Mouse (Mus musculus): ENCODE measurements at regions not wholly inside any gene's neighbourhood (a gene's known extent, or its start where the extent isn't known, plus 50 kb on each side); places are given as distances from the start of the nearest gene placed in this dataset.
A peak's percentile ranks its signal among the peaks of the same experiment; 100 is the strongest.

DNA sequence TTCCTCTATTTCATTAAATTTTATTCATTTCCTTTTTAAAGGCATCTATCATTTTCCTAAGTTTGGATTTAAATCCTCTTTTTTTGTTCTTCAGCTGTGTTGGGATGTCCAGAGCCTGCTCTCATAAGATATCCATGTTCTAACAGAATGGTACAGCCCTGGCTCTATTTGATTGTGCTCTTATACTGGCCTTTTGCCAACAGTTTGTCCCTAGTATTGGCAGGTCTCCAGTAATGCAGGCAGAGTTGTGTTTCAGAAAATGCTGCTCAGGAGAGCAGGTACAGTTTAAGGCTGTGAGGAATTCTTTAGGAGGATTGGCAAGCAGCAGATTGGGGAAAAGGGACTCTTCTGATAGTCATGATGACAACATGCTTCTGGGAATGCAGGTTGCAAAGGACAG lies 797.1 kb upstream of the Slit2 start:
- no peak overlapping the region for H3K4me2 ChIP-seq (replicated peaks)
- no peaks in the 10 kb centered on the region for H3K9me3 ChIP-seq (replicated peaks)
- no peaks in the 10 kb centered on the region for H3K27me3 ChIP-seq
- no peak overlapping the region for H3K27ac ChIP-seq
- no peak overlapping the region for H3K4me3 ChIP-seq
- ATAC-seq (ENCODE audit: low FRiP score), result no peak
- H3K4me1 ChIP-seq, result no peaks in the 10 kb centered on the region
- no peaks in the 10 kb centered on the region for H3K36me3 ChIP-seq
- H3K9ac ChIP-seq, result no peak overlapping the region

GRCm38 (mm10) chr5:47202164-47202914 lies 780.6 kb upstream of the Slit2 start:
- Histone ChIP-seq H3K4me3 (no peak overlapping the region), H3K9me3 (replicated peaks) (no peaks in the 10 kb centered on the region), H3K4me2 (replicated peaks) (no peak overlapping the region), H3K9ac (no peak overlapping the region), H3K4me1 (no peaks in the 10 kb centered on the region), H3K27ac (no peak overlapping the region), H3K27me3 (no peaks in the 10 kb centered on the region), H3K36me3 (no peaks in the 10 kb centered on the region)
- no peak for ATAC-seq (ENCODE audit: low FRiP score)
- WGBS, result 78% methylated on average over 3 of the region's 3 CpGs

DNA sequence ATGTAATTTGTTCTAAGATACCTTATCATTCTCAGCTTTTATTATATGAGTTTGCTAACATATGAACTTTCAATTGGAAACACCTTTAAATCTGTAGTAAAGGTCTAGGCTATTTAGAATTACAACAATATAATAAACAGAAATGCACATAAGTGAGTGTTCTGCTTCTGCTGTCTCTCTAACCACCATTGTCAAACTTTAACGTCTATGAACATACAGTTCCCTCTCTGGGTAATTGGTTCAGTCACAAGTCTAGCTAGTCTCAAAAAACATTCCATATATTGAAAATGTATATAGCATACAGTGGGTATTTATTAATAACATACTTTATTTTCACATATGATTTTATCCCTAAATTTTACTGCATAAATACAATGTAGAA lies 780.0 kb upstream of the Slit2 start:
- Histone ChIP-seq H3K4me2 (replicated peaks) (no peak overlapping the region), H3K9me3 (replicated peaks) (no peaks in the 10 kb centered on the region), H3K9ac (no peak overlapping the region), H3K4me1 (no peaks in the 10 kb centered on the region), H3K36me3 (no peaks in the 10 kb centered on the region), H3K27me3 (no peaks in the 10 kb centered on the region), H3K27ac (no peak overlapping the region), H3K4me3 (no peak overlapping the region)
- no peak for ATAC-seq (ENCODE audit: low FRiP score)
- 86% methylated on average over 1 of the region's 1 CpGs for whole genome bisulfite sequencing

DNA sequence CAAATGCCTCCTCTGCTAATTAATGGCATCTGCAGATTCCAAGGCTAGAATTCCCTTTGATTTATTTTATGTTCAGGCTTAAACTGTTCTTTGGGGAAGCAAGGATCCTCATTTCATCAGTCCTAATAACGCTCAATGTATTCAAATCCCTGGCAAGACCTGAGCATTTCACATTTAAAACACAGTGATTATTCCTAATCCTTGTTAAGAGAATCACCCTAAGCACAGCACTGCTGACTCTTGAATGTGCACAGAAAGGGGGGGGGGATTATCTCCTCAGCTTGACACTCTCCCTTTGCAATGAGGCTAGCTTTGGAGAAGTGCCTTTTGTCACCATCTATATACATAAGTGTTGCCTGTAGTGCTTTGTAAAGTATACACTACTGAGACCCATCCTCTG lies 772.4 kb upstream of the Slit2 start:
- no peak for ATAC-seq (ENCODE audit: low FRiP score)

DNA sequence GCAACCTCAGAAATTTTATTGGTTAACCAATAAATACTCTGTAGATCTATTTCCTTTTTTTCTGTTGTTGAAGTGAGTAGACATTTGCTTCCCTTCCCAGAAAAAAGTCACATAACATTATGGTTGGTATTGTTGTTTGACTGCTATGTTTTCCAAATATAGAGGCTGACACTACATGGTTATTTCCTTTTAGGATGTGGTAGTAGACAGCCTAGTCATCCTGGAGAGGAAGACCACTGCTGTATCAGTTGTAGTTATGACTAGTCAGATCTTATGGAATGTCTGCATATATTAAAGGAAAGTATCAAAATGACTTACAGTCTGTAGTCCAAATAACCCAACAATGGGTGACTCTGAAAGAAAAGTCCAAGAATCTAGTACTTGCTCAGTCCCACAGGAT lies 767.5 kb upstream of the Slit2 start:
- no peaks in the 10 kb centered on the region for H3K9me3 ChIP-seq (replicated peaks)
- no peak overlapping the region for H3K4me2 ChIP-seq (replicated peaks)
- ATAC-seq (ENCODE audit: low FRiP score), result no peak
- no peak overlapping the region for H3K4me3 ChIP-seq
- H3K27ac ChIP-seq, result no peak overlapping the region
- no peaks in the 10 kb centered on the region for H3K4me1 ChIP-seq
- H3K9ac ChIP-seq, result no peak overlapping the region
- H3K27me3 ChIP-seq, result no peaks in the 10 kb centered on the region
- no peaks in the 10 kb centered on the region for H3K36me3 ChIP-seq

More for the DNA sequence above, 772.4 kb upstream of the Slit2 start:
- H3K4me2 ChIP-seq (replicated peaks), result no peak overlapping the region
- no peak overlapping the region for H3K4me3 ChIP-seq
- H3K27ac ChIP-seq, result no peak overlapping the region
- no peaks in the 10 kb centered on the region for H3K27me3 ChIP-seq
- H3K36me3 ChIP-seq, result no peaks in the 10 kb centered on the region
- H3K9me3 ChIP-seq (replicated peaks), result no peaks in the 10 kb centered on the region
- 53% methylated on average over 1 of the region's 1 CpGs for WGBS
- H3K9ac ChIP-seq, result no peak overlapping the region
- no peaks in the 10 kb centered on the region for H3K4me1 ChIP-seq

GRCm38 (mm10) chr5:47225247-47225646 lies 757.7 kb upstream of the Slit2 start:
- H3K4me1 ChIP-seq, result no peaks in the 10 kb centered on the region
- no peak overlapping the region for H3K9ac ChIP-seq
- H3K27ac ChIP-seq, result no peak overlapping the region
- H3K36me3 ChIP-seq, result no peaks in the 10 kb centered on the region
- no peak for ATAC-seq (ENCODE audit: low FRiP score)
- no peak overlapping the region for H3K4me2 ChIP-seq (replicated peaks)
- no peaks in the 10 kb centered on the region for H3K9me3 ChIP-seq (replicated peaks)
- no peaks in the 10 kb centered on the region for H3K27me3 ChIP-seq
- H3K4me3 ChIP-seq, result no peak overlapping the region
- 90% methylated on average over 1 of the region's 1 CpGs for WGBS

DNA sequence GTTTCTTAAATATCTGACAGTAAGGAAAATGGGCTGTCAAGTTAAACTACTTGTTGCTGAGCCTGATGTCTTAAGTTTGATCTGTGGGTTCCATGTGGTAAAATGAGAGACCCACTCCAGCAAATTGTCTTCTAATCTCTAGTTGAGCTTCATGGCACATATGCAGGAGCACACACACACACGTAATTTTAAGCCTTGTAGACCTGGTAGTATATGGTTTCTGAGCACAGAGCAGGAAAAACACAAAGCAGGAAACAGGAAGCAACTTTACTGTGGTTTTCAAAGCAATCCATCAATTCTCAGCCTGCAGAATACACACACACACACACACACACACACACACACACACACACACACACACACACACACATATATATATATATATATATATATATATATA lies 746.8 kb upstream of the Slit2 start:
- no peak overlapping the region for H3K9ac ChIP-seq
- H3K9me3 ChIP-seq (replicated peaks), result no peaks in the 10 kb centered on the region
- H3K27ac ChIP-seq, result no peak overlapping the region
- WGBS, result 77% methylated on average over 1 of the region's 1 CpGs
- no peaks in the 10 kb centered on the region for H3K36me3 ChIP-seq
- no peak for ATAC-seq (ENCODE audit: low FRiP score)
- H3K4me3 ChIP-seq, result no peak overlapping the region
- no peaks in the 10 kb centered on the region; the same call in 1 of the 2 replicates for H3K4me1 ChIP-seq
- no peaks in the 10 kb centered on the region for H3K27me3 ChIP-seq
- H3K4me2 ChIP-seq (replicated peaks), result no peak overlapping the region

DNA sequence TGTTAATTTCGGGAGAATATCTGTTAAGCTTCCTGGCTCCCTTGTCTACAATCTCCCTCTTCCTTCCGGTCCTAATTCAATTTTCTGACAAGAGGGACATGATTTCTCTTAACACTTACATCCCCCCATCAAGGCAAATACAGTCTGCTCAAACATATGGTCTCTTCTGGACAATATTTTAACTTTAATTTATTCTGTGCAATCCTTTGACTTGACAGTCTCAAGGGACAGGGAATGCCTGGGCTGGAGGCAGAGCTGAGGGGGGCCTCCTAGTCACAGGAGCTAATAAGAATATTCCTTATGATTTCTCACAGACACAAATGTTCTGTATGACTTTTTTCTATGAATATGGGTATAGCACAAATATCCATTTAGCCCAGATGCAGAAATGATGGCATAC lies 742.9 kb upstream of the Slit2 start:
- no peaks in the 10 kb centered on the region for H3K9me3 ChIP-seq (replicated peaks)
- H3K4me2 ChIP-seq (replicated peaks), result no peak overlapping the region
- no peaks in the 10 kb centered on the region for H3K27me3 ChIP-seq
- no peak overlapping the region for H3K4me3 ChIP-seq
- H3K36me3 ChIP-seq, result no peaks in the 10 kb centered on the region
- WGBS, result 63% methylated on average over 2 of the region's 2 CpGs
- H3K27ac ChIP-seq, result no peak overlapping the region
- peak; percentile 63; the same call in 1 of the 2 replicates for ATAC-seq (ENCODE audit: low FRiP score)
- H3K9ac ChIP-seq, result no peak overlapping the region
- H3K4me1 ChIP-seq, result no peaks in the 10 kb centered on the region; the same call in 1 of the 2 replicates

GRCm38 (mm10) chr5:47240586-47240985 lies 742.4 kb upstream of the Slit2 start:
- H3K9me3 ChIP-seq (replicated peaks), result no peaks in the 10 kb centered on the region
- no peaks in the 10 kb centered on the region; the same call in 1 of the 2 replicates for H3K4me1 ChIP-seq
- H3K27ac ChIP-seq, result no peak overlapping the region
- H3K36me3 ChIP-seq, result no peaks in the 10 kb centered on the region
- no peak overlapping the region for H3K9ac ChIP-seq
- WGBS, result 76% methylated on average over 7 of the region's 7 CpGs
- H3K4me2 ChIP-seq (replicated peaks), result no peak overlapping the region
- no peak for ATAC-seq (ENCODE audit: low FRiP score)
- no peaks in the 10 kb centered on the region for H3K27me3 ChIP-seq
- H3K4me3 ChIP-seq, result no peak overlapping the region

DNA sequence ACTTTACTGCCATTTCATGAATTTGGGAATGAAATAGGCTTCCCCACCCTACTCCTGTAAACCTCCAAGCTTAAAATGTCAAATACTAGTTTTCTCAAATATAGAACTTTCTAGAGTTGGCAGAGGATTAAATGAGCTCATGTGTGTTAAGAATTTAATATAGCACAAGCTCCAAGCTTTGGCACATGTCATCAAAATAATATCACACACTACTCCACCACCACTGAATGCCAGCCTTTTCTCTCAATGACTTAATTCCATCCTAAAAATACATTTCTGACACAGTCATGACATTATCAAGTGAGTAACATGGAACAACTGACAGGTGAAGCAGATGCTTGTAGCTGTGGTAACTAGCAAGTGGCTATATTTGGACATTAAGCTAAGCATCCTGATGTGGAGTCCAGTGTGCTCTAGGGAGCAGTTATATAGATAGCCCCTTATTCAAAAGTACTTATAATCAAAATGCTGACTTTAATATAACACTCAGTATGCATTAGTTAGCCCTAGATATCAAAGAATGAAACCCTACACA lies 728.0 kb upstream of the Slit2 start:
- no peak for ATAC-seq (ENCODE audit: low FRiP score)
- Histone ChIP-seq H3K4me3 (no peak overlapping the region), H3K27me3 (no peaks in the 10 kb centered on the region)

GRCm38 (mm10) chr5:47261658-47262411 lies 721.1 kb upstream of the Slit2 start:
- peak; percentile 75 for ATAC-seq (ENCODE audit: low FRiP score)
- Histone ChIP-seq H3K4me2 (replicated peaks) (no peak overlapping the region), H3K4me1 (0 out of 2 replicates have a peak, but pooled peaks cover 4% of the 10 kb centered on the region), H3K9ac (no peak overlapping the region), H3K9me3 (replicated peaks) (no peaks in the 10 kb centered on the region), H3K27ac (no peak overlapping the region), H3K36me3 (no peaks in the 10 kb centered on the region), H3K27me3 (no peaks in the 10 kb centered on the region), H3K4me3 (no peak overlapping the region)
- 40% methylated on average over 5 of the region's 5 CpGs for WGBS

More for the DNA sequence above, 728.0 kb upstream of the Slit2 start:
- Histone ChIP-seq H3K27ac (no peak overlapping the region), H3K4me2 (replicated peaks) (no peak overlapping the region), H3K4me1 (no peaks in the 10 kb centered on the region), H3K36me3 (no peaks in the 10 kb centered on the region), H3K9ac (no peak overlapping the region), H3K9me3 (replicated peaks) (no peaks in the 10 kb centered on the region)

DNA sequence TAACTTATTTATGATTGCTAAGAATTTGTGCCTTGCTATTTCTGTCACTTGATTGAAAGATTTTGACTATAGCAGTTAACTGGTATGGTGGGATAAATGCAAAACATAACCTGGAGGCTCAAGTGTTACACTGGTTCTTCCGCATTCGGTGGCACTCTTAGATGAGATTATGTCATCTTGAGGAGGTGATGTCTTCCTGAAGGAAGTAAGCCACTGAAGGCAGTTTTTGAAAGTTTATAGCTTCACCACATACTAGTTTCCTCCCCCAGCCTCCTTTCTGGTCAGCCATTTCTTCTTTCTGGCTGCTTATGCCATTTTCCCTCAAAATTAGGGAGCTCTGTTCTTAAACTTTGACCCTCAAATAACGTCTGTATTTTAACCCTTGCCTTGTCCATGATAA lies 710.3 kb upstream of the Slit2 start:
- no peak for ATAC-seq (ENCODE audit: low FRiP score)
- H3K4me2 ChIP-seq (replicated peaks), result no peak overlapping the region
- H3K9ac ChIP-seq, result no peak overlapping the region
- no peaks in the 10 kb centered on the region for H3K9me3 ChIP-seq (replicated peaks)
- no peaks in the 10 kb centered on the region for H3K36me3 ChIP-seq
- WGBS, result 83% methylated on average over 3 of the region's 3 CpGs
- no peaks in the 10 kb centered on the region for H3K4me1 ChIP-seq
- no peak overlapping the region for H3K4me3 ChIP-seq
- H3K27me3 ChIP-seq, result no peaks in the 10 kb centered on the region
- no peak overlapping the region for H3K27ac ChIP-seq

All from hindbrain, embryonic 12.5 days (tissue).